Mouse (Mus musculus) testis, adult 2 months (tissue): ENCODE measurements around the gene Dnajb13.

Source experiments
- CTCF ChIP-seq: fragments of 200-500 bp; IDR thresholded peaks from 2 replicates; pipeline ENCODE4 v1.5.1; 2012; ENCODE audit warnings: low read depth, mild to moderate bottlenecking, inconsistent platforms, low read length, moderate library complexity; ENCODE audit not compliant: control insufficient read depth, insufficient read depth, insufficient replicate concordance
- POLR2A ChIP-seq: fragments of 200-500 bp; IDR thresholded peaks from 2 replicates; pipeline ENCODE4 v1.6.1; 2012; ENCODE audit warnings: low read depth, mild to moderate bottlenecking, inconsistent platforms, low read length, moderate library complexity; ENCODE audit not compliant: control insufficient read depth

DNA sequence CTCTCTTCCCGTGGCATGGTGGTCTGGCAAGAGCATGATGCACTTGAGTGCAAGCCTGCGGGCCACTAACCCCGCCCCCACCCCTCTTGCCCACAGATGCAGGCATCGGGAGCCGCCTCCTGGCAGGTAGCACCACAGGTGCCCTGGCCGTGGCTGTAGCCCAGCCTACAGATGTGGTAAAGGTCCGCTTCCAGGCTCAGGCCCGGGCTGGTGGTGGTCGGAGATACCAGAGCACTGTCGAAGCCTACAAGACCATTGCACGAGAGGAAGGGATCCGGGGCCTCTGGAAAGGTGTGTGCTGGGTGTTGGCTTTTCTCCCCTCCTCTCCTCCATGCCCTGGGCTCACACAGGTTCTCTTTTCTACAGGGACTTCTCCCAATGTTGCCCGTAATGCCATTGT is 16.8 kb downstream of the Dnajb13 start:
- TF ChIP-seq CTCF (no peak), POLR2A (no peak)
